Mouse (Mus musculus) spleen, adult 2 months (tissue): ENCODE measurements around the gene Ache. TPM values are rescaled to one million over a fixed set of nuclear protein-coding genes. Genes with fewer than 3 reads are reported as not detected.

Experiments
- DNase-seq, 2 experiments: peaks; one replicate each; pipeline versions ENCODE4 v3.0.0 to v3.0.0-alpha.2; 2012 to 2021; ENCODE audit warnings: low spot score in 2 of 2, low read depth in 1 of 2
- H3K27ac ChIP-seq: fragments of 200-500 bp; 2 replicates; pipeline ENCODE4 v1.5.1; 2012; ENCODE audit warnings: low read length, inconsistent platforms; ENCODE audit not compliant: insufficient read depth
- H3K27me3 ChIP-seq: fragments of 200-500 bp; 2 replicates; pipeline ENCODE4 v1.6.1; 2012; ENCODE audit warnings: mild to moderate bottlenecking, moderate library complexity, low read length, inconsistent platforms; ENCODE audit not compliant: control insufficient read depth, insufficient read depth
- H3K36me3 ChIP-seq: fragments of 200-500 bp; 2 replicates; pipeline ENCODE4 v1.6.1; 2012; ENCODE audit warnings: mild to moderate bottlenecking, low read length, inconsistent platforms; ENCODE audit not compliant: control insufficient read depth, insufficient read depth
- H3K4me1 ChIP-seq: fragments of 200-500 bp; 2 replicates; pipeline ENCODE4 v1.6.1; 2011; ENCODE audit warnings: inconsistent platforms; ENCODE audit not compliant: control insufficient read depth, insufficient read depth, insufficient read length
- H3K4me3 ChIP-seq: fragments of 200-500 bp; 2 replicates; pipeline ENCODE4 v1.5.1; 2011; ENCODE audit warnings: mild to moderate bottlenecking, inconsistent platforms; ENCODE audit not compliant: insufficient read depth, insufficient read length; ENCODE audit errors: extremely low read depth
- CTCF ChIP-seq: fragments of 200-500 bp; IDR thresholded peaks from 2 replicates; pipeline ENCODE4 v1.5.1; 2011; ENCODE audit warnings: mild to moderate bottlenecking, inconsistent platforms; ENCODE audit not compliant: insufficient read depth, insufficient read length, insufficient replicate concordance; ENCODE audit errors: extremely low read depth
- POLR2A ChIP-seq: fragments of 200-500 bp; IDR thresholded peaks from 2 replicates; pipeline ENCODE4 v1.6.1; 2011; ENCODE audit warnings: low read depth, low read length, inconsistent platforms
- WGBS: fragments of 180-500 bp; shearing (Covaris S2); methylation state at CpG from one replicate; pipeline ENCODE4 v1.1.7; 2018; 5-methylcytosine and 5-hydroxymethylcytosine counted together
- polyA plus RNA-seq: library from polyadenylated mRNA; depleted of rRNA; stranded (reverse); fragments of >200 nt; gene quantifications from 2 replicates; pipeline ENCODE4 v1.2.3, GENCODE M21; 2012

The Ache gene
- polyA plus RNA-seq, 1 experiment, result 23.1 TPM

GRCm38 (mm10) chr5:137297126-137297525 is 9.8 kb downstream of the Ache start:
- Histone ChIP-seq H3K36me3 (peaks cover 60% of the 10 kb centered on the region), H3K27me3 (no peaks in the 10 kb centered on the region), H3K27ac (no peak overlapping the region), H3K4me3 (no peak overlapping the region), H3K4me1 (peaks cover 10% of the 10 kb centered on the region; the same call in 1 of the 2 replicates)
- DNase-seq, result no peak
- WGBS, result 91% methylated on average over 14 of the region's 14 CpGs
- TF ChIP-seq CTCF (no peak), POLR2A (no peak)

GRCm38 (mm10) chr5:137299240-137299639 is 11.9 kb downstream of the Ache start:
- Histone ChIP-seq H3K4me3 (no peak overlapping the region), H3K36me3 (peaks cover 70% of the 10 kb centered on the region), H3K4me1 (peaks cover 5% of the 10 kb centered on the region; the same call in 1 of the 2 replicates), H3K27me3 (no peaks in the 10 kb centered on the region), H3K27ac (no peak overlapping the region)
- WGBS, result 87% methylated on average over 7 of the region's 7 CpGs
- DNase-seq, result no peak
- TF ChIP-seq CTCF (no peak), POLR2A (no peak)

- H3K27me3 ChIP-seq, result no peaks in the 10 kb centered on the region
- no peak overlapping the region for H3K4me3 ChIP-seq
- peaks cover 11% of the 10 kb centered on the region; the same call in 1 of the 2 replicates for H3K4me1 ChIP-seq
- no peak overlapping the region for H3K27ac ChIP-seq
- 91% methylated on average over 21 of the region's 21 CpGs for WGBS
- peaks cover 62% of the 10 kb centered on the region for H3K36me3 ChIP-seq
- no peak for TF ChIP-seq POLR2A
- no peak for TF ChIP-seq CTCF
- DNase-seq, result no peak
Observed at GRCm38 (mm10) chr5:137301253-137301652, 13.9 kb downstream of the Ache start.

GRCm38 (mm10) chr5:137303609-137304008 is 16.3 kb downstream of the Ache start:
- Histone ChIP-seq H3K4me1 (peaks cover 11% of the 10 kb centered on the region; the same call in 1 of the 2 replicates), H3K27me3 (no peaks in the 10 kb centered on the region), H3K27ac (no peak overlapping the region), H3K4me3 (no peak overlapping the region), H3K36me3 (peaks cover 39% of the 10 kb centered on the region)
- WGBS, result 90% methylated on average over 4 of the region's 4 CpGs
- no peak for TF ChIP-seq CTCF
- TF ChIP-seq POLR2A, result no peak
- DNase-seq, result no peak

- no peak overlapping the region for H3K4me3 ChIP-seq
- H3K27ac ChIP-seq, result no peak overlapping the region
- no peak for TF ChIP-seq POLR2A
- no peak for TF ChIP-seq CTCF
- 64% methylated on average over 3 of the region's 3 CpGs for WGBS
- no peaks in the 10 kb centered on the region for H3K27me3 ChIP-seq
- H3K4me1 ChIP-seq, result peaks cover 11% of the 10 kb centered on the region; the same call in 1 of the 2 replicates
- no peak for DNase-seq
- peaks cover 35% of the 10 kb centered on the region for H3K36me3 ChIP-seq
Observed at GRCm38 (mm10) chr5:137304165-137304564, 16.8 kb downstream of the Ache start.

- Histone ChIP-seq H3K27ac (no peak overlapping the region), H3K36me3 (peaks cover 29% of the 10 kb centered on the region), H3K4me3 (no peak overlapping the region), H3K4me1 (peaks cover 11% of the 10 kb centered on the region; the same call in 1 of the 2 replicates), H3K27me3 (no peaks in the 10 kb centered on the region)
- 63% methylated on average over 4 of the region's 4 CpGs for WGBS
- TF ChIP-seq POLR2A (no peak), CTCF (no peak)
- DNase-seq, result no peak
Observed at GRCm38 (mm10) chr5:137304816-137305215, 17.5 kb downstream of the Ache start.

GRCm38 (mm10) chr5:137305822-137306221 is 18.5 kb downstream of the Ache start:
- H3K4me1 ChIP-seq, result peaks cover 11% of the 10 kb centered on the region; the same call in 1 of the 2 replicates
- H3K27ac ChIP-seq, result peak overlapping the region; percentile 16; the same call in 1 of the 2 replicates
- no peak overlapping the region for H3K4me3 ChIP-seq
- peaks cover 22% of the 10 kb centered on the region for H3K36me3 ChIP-seq
- H3K27me3 ChIP-seq, result no peaks in the 10 kb centered on the region
- no peak for DNase-seq
- TF ChIP-seq POLR2A, result no peak
- TF ChIP-seq CTCF, result no peak
- 20% methylated on average over 3 of the region's 3 CpGs for WGBS
